Mouse (Mus musculus) liver, adult 2 months (tissue): ENCODE data around the gene Exosc5. TPM values are rescaled to one million over a fixed set of nuclear protein-coding genes. Genes with fewer than 3 reads are reported as not detected.
A peak's percentile ranks its signal among the peaks of the same experiment; 100 is the strongest.

ENCODE experiments used
- DNase-seq: peaks from one replicate; pipeline ENCODE4 v3.0.0-alpha.2; 2011; ENCODE audit warnings: low read depth, low spot score; ENCODE audit errors: extremely low read depth
- H3K27ac ChIP-seq: fragments of 200-500 bp; replicated peaks from 2 replicates; pipeline ENCODE4 v1.5.1; 2012; ENCODE audit warnings: low read depth, mild to moderate bottlenecking, control low read depth, inconsistent platforms, low read length; ENCODE audit not compliant: insufficient read depth
- H3K27me3 ChIP-seq: fragments of 200-500 bp; 2 replicates; pipeline ENCODE4 v1.6.1; 2012; ENCODE audit warnings: mild to moderate bottlenecking, moderate library complexity, low read length, inconsistent platforms; ENCODE audit not compliant: control insufficient read depth, insufficient read depth
- H3K36me3 ChIP-seq: fragments of 200-500 bp; 2 replicates; pipeline ENCODE4 v1.6.1; 2012; ENCODE audit warnings: low read length, inconsistent platforms; ENCODE audit not compliant: control insufficient read depth, insufficient read depth
- H3K4me1 ChIP-seq: fragments of 200-500 bp; 2 replicates; pipeline ENCODE4 v1.6.1; 2011; ENCODE audit warnings: low read length; ENCODE audit not compliant: control insufficient read depth, insufficient read depth
- H3K4me3 ChIP-seq: fragments of 200-500 bp; 2 replicates; pipeline ENCODE4 v1.5.1; 2011; ENCODE audit warnings: low read depth, mild to moderate bottlenecking, control low read depth, low read length, moderate library complexity; ENCODE audit not compliant: insufficient read depth
- H3K79me2 ChIP-seq: fragments of 200-500 bp; 2 replicates; pipeline ENCODE4 v1.6.1; 2012; ENCODE audit warnings: inconsistent platforms, mild to moderate bottlenecking, low read length, moderate library complexity; ENCODE audit not compliant: control insufficient read depth, insufficient read depth
- H3K9ac ChIP-seq: fragments of 200-500 bp; 2 replicates; pipeline ENCODE4 v1.6.1; 2012; ENCODE audit warnings: low read depth, mild to moderate bottlenecking, control low read depth, inconsistent platforms, low read length
- CTCF ChIP-seq: fragments of 200-500 bp; IDR thresholded peaks from 2 replicates; pipeline ENCODE4 v1.5.1; 2011; ENCODE audit warnings: low read depth, low read length, control low read depth
- POLR2A ChIP-seq: fragments of 200-500 bp; IDR thresholded peaks from 2 replicates; pipeline ENCODE4 v1.6.1; 2011; ENCODE audit warnings: low read length, control low read depth; ENCODE audit not compliant: insufficient read depth; ENCODE audit errors: extremely low read depth
- WGBS: fragments of 180-500 bp; shearing (Covaris S2); methylation state at CpG from one replicate; pipeline ENCODE4 v1.1.7; 2018; 5-methylcytosine and 5-hydroxymethylcytosine counted together
- polyA plus RNA-seq: library from polyadenylated mRNA; depleted of rRNA; stranded (reverse); fragments of >200 nt; gene quantifications from 2 replicates; pipeline ENCODE4 v1.2.3, GENCODE M21; 2012
- total RNA-seq: library from RNA; depleted of rRNA; stranded (reverse); fragments of >200 nt; gene quantifications from 2 replicates; pipeline ENCODE4 v1.2.3, GENCODE M21; 2014

Gene Exosc5
- total and polyA plus RNA-seq, 2 experiments: 30.4 to 75.1 TPM

- DNase-seq: no peak
- Histone ChIP-seq H3K27me3 (no peaks in the 10 kb centered on the region), H3K79me2 (no peaks in the 10 kb centered on the region), H3K4me1 (no peaks in the 10 kb centered on the region), H3K27ac (peak overlapping the region; percentile 18), H3K4me3 (peak overlapping the region; percentile 58), H3K36me3 (peaks cover 7% of the 10 kb centered on the region; the same call in 1 of the 2 replicates), H3K9ac (peak overlapping the region; percentile 48)
- 50% methylated on average over 38 of the region's 38 CpGs for WGBS
- TF ChIP-seq CTCF: no peak
- TF ChIP-seq POLR2A: no peak
Measured at GRCm38 (mm10) chr7:25627431-25628322, 31.3 kb upstream of the Exosc5 start.

- H3K9ac ChIP-seq: peak overlapping the region; percentile 22; the same call in 1 of the 2 replicates
- no peaks in the 10 kb centered on the region for H3K79me2 ChIP-seq
- H3K27ac ChIP-seq: no peak overlapping the region
- H3K27me3 ChIP-seq: no peaks in the 10 kb centered on the region
- TF ChIP-seq CTCF: no peak
- no peak for TF ChIP-seq POLR2A
- no peak for DNase-seq
- no peaks in the 10 kb centered on the region for H3K4me1 ChIP-seq
- peak overlapping the region; percentile 29; the same call in 1 of the 2 replicates for H3K4me3 ChIP-seq
- 79% methylated on average over 8 of the region's 8 CpGs for WGBS
- H3K36me3 ChIP-seq: peaks cover 7% of the 10 kb centered on the region; the same call in 1 of the 2 replicates
Measured at GRCm38 (mm10) chr7:25628323-25628620, 30.7 kb upstream of the Exosc5 start.

- H3K4me1 ChIP-seq: no peaks in the 10 kb centered on the region
- no peak for DNase-seq
- no peak overlapping the region for H3K27ac ChIP-seq
- no peak overlapping the region for H3K4me3 ChIP-seq
- H3K27me3 ChIP-seq: no peaks in the 10 kb centered on the region
- H3K79me2 ChIP-seq: no peaks in the 10 kb centered on the region
- no peak overlapping the region for H3K9ac ChIP-seq
- peaks cover 12% of the 10 kb centered on the region; the same call in 1 of the 2 replicates for H3K36me3 ChIP-seq
- WGBS: 85% methylated on average over 5 of the region's 5 CpGs
- TF ChIP-seq CTCF (no peak), POLR2A (no peak)
Measured at GRCm38 (mm10) chr7:25632679-25633078, 26.3 kb upstream of the Exosc5 start.

GRCm38 (mm10) chr7:25636373-25636772 is 22.6 kb upstream of the Exosc5 start:
- Histone ChIP-seq H3K4me3 (no peak overlapping the region), H3K4me1 (no peaks in the 10 kb centered on the region), H3K79me2 (no peaks in the 10 kb centered on the region), H3K27ac (no peak overlapping the region), H3K9ac (no peak overlapping the region), H3K27me3 (no peaks in the 10 kb centered on the region), H3K36me3 (peaks cover 10% of the 10 kb centered on the region)
- no peak for DNase-seq
- TF ChIP-seq POLR2A (no peak), CTCF (no peak)
- WGBS: 65% methylated on average over 3 of the region's 3 CpGs

- no peak for TF ChIP-seq POLR2A
- no peak for TF ChIP-seq CTCF
- H3K9ac ChIP-seq: no peak overlapping the region
- H3K27ac ChIP-seq: no peak overlapping the region
- H3K4me1 ChIP-seq: no peaks in the 10 kb centered on the region
- H3K79me2 ChIP-seq: no peaks in the 10 kb centered on the region
- no peak for DNase-seq
- H3K4me3 ChIP-seq: no peak overlapping the region
- H3K36me3 ChIP-seq: peaks cover 10% of the 10 kb centered on the region
- 93% methylated on average over 5 of the region's 5 CpGs for WGBS
- H3K27me3 ChIP-seq: no peaks in the 10 kb centered on the region
Measured at GRCm38 (mm10) chr7:25637099-25637498, 21.9 kb upstream of the Exosc5 start.

- no peaks in the 10 kb centered on the region for H3K27me3 ChIP-seq
- WGBS: 96% methylated on average over 4 of the region's 4 CpGs
- peaks cover 8% of the 10 kb centered on the region for H3K36me3 ChIP-seq
- no peak for TF ChIP-seq CTCF
- TF ChIP-seq POLR2A: no peak
- DNase-seq: no peak
- H3K79me2 ChIP-seq: peaks cover 12% of the 10 kb centered on the region
- no peaks in the 10 kb centered on the region for H3K4me1 ChIP-seq
- H3K27ac ChIP-seq: no peak overlapping the region
- H3K4me3 ChIP-seq: no peak overlapping the region
- H3K9ac ChIP-seq: no peak overlapping the region
Measured at GRCm38 (mm10) chr7:25639754-25640153, 19.2 kb upstream of the Exosc5 start.
